Mouse (Mus musculus): ENCODE results near the gene Dlx3. TPM values are rescaled to one million over a fixed set of nuclear protein-coding genes. Genes with fewer than 3 reads are reported as not detected.

The Dlx3 gene
- polyA plus RNA-seq, 1 experiment from 2014 or later, result 0.45 TPM

DNA sequence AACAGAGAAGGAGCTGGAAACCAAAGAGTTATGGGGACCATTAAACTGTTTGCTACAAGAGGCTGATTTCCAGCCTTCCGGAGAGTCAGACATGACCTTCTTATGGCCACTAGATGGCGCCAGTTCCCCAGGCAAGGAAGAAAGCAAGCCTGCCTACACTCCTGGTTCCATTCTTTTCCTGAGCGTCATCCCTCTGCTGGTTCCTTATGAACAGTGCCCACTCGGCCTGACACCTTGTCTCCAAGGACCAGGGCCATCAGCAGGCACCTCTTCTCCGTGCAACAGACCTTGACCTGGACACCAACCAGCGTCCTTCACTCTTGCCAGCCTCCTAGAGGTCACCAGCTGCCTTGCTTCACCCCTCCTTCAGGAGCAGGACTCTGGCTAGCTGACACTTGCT, 2.9 kb upstream of the Dlx3 start:
- Histone ChIP-seq H3K9ac (ENCODE audit: low read depth, low read length) (no peak overlapping the region), H3K4me2 (ENCODE audit: low read length) (no peak overlapping the region), H3K9me3 (replicated peaks; ENCODE audit: low read length) (no peaks in the 10 kb centered on the region), H3K4me1 (replicated peaks; ENCODE audit: insufficient read depth, low read length) (peaks cover 12% of the 10 kb centered on the region; the same call in 1 of the 2 replicates), H3K27me3 (ENCODE audit: insufficient read depth, low read length) (peaks cover 26% of the 10 kb centered on the region), H3K4me3 (replicated peaks; ENCODE audit: low read depth, low read length) (no peak overlapping the region), H3K27ac (no peak overlapping the region), H3K36me3 (ENCODE audit: insufficient read depth, low read length) (no peaks in the 10 kb centered on the region)
- peak; percentile 100 for TF ChIP-seq CTCF (IDR thresholded peaks at IDR 0.05; ENCODE audit: low read depth)
- ATAC-seq (replicated peaks; ENCODE audit: low FRiP score, low read depth) (peak; percentile 77), DNase-seq (ENCODE audit: low spot score) (peak; percentile 96)
- 2% methylated on average over 6 of the region's 6 CpGs for WGBS

DNA sequence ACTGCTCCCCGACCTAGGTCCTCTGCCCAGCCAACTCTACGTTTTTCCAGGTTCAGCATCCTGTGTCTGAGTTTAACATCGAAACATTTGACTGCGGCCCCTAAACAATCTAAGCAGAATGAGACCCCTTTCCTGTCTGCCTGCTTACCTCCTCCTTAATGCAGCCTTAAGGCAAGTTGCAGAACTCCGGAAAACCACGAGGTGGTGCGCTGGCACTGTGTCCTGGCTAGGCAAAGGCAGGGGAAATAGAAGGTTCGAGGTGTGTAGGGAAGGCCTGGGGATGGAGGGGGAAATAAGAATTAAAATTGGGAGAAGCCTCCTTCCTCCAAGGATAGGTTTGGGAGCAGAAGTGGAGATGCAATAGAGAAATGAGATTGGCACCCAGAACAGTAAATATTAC, 1.4 kb upstream of the Dlx3 start:
- TF ChIP-seq CTCF (IDR thresholded peaks at IDR 0.05; ENCODE audit: low read depth), result peak; percentile 96
- WGBS, result 3% methylated on average over 8 of the region's 8 CpGs
- H3K36me3 ChIP-seq (ENCODE audit: insufficient read depth, low read length), result no peaks in the 10 kb centered on the region
- no peaks in the 10 kb centered on the region for H3K9me3 ChIP-seq (replicated peaks; ENCODE audit: low read length)
- H3K4me1 ChIP-seq (replicated peaks; ENCODE audit: insufficient read depth, low read length), result peaks cover 12% of the 10 kb centered on the region; the same call in 1 of the 2 replicates
- ATAC-seq (replicated peaks; ENCODE audit: low FRiP score, low read depth) (no peak), DNase-seq (ENCODE audit: low spot score) (peak; percentile 85)
- H3K27ac ChIP-seq, result no peak overlapping the region
- H3K4me3 ChIP-seq (replicated peaks; ENCODE audit: low read depth, low read length), result no peak overlapping the region
- H3K4me2 ChIP-seq (ENCODE audit: low read length), result no peak overlapping the region
- H3K9ac ChIP-seq (ENCODE audit: low read depth, low read length), result no peak overlapping the region
- H3K27me3 ChIP-seq (ENCODE audit: insufficient read depth, low read length), result peaks cover 41% of the 10 kb centered on the region

DNA sequence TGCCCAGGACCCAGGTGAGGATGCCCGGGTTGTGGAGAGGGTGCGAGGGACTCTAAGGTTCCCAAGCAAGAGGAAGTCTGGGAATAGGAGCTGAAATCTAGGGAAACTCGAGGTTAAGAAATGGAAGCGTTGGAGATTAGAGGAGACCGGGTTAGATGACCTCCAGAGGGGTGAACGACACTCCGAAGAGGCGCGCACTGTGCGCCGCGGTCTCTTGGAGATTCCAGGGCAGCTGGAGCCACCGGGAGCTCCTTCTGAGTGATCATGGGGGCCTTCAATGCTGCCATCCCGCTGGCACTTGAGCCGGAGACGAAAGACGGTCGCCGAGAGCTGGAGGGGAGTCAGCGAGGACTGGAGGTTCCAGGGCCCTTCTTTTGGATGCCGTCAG, 708 bp downstream of the Dlx3 start:
- H3K4me2 ChIP-seq (ENCODE audit: low read length), result peak overlapping the region; percentile 65
- peak overlapping the region; percentile 34 for H3K4me3 ChIP-seq (replicated peaks; ENCODE audit: low read depth, low read length)
- peaks cover 12% of the 10 kb centered on the region; the same call in 1 of the 2 replicates for H3K4me1 ChIP-seq (replicated peaks; ENCODE audit: insufficient read depth, low read length)
- DNase-seq (ENCODE audit: low spot score), result no peak
- peaks cover 49% of the 10 kb centered on the region for H3K27me3 ChIP-seq (ENCODE audit: insufficient read depth, low read length)
- no peaks in the 10 kb centered on the region for H3K36me3 ChIP-seq (ENCODE audit: insufficient read depth, low read length)
- no peak for TF ChIP-seq CTCF (IDR thresholded peaks at IDR 0.05; ENCODE audit: low read depth)
- 4% methylated on average over 21 of the region's 21 CpGs for WGBS
- no peaks in the 10 kb centered on the region for H3K9me3 ChIP-seq (replicated peaks; ENCODE audit: low read length)
- no peak for ATAC-seq (replicated peaks; ENCODE audit: low FRiP score, low read depth)
- no peak overlapping the region for H3K27ac ChIP-seq
- no peak overlapping the region for H3K9ac ChIP-seq (ENCODE audit: low read depth, low read length)

DNA sequence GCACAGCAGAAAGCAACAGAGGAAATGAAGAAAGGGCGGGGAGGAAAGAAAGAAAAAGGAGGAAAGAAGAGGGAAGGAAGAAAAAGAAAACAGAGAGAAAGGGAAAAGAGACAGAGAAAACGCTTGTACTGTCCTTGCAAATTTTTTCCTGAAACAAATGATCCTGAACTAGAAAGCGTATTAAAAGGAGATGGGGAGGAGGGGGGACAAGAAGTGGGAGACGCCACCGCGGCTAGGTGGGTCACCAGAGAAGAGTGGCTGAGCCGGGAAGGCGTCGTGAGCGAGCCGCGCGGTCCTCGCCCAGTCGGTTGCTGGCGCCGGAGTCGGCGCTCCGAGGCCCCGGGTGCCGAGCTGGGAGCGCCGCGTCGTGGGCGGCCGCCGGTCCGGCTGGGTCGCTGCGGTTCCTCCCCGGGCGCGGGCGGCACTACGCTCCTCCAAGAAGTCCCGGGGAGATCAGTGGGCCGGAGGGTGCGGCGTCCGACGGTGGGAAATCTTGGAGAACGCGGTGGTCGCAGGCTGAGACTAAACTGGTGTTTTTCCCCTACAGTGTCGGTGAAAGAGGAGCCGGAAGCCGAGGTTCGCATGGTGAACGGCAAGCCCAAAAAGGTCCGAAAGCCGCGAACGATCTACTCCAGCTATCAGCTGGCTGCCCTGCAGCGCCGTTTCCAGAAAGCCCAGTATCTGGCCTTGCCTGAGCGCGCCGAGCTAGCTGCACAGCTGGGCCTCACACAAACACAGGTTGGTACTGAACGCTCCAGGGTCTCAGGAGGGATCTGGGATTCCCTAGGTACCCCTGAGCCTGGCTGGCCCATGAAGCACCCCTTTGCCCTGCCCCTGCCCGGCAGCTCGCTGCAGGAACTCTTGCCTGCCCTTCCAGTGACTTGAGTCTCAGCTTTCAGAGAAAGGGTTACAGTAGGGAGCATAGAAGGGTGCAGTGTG, 1.5 kb downstream of the Dlx3 start:
- Histone ChIP-seq H3K27me3 (ENCODE audit: insufficient read depth, low read length) (peaks cover 49% of the 10 kb centered on the region), H3K4me3 (replicated peaks; ENCODE audit: low read depth, low read length) (peak overlapping the region; percentile 34), H3K27ac (no peak overlapping the region), H3K4me1 (replicated peaks; ENCODE audit: insufficient read depth, low read length) (peaks cover 12% of the 10 kb centered on the region; the same call in 1 of the 2 replicates), H3K36me3 (ENCODE audit: insufficient read depth, low read length) (no peaks in the 10 kb centered on the region), H3K4me2 (ENCODE audit: low read length) (peak overlapping the region; percentile 65), H3K9ac (ENCODE audit: low read depth, low read length) (0 out of 2 replicates have a peak overlapping the region, but pooled peaks have one; percentile 35), H3K9me3 (replicated peaks; ENCODE audit: low read length) (no peaks in the 10 kb centered on the region)
- TF ChIP-seq CTCF (IDR thresholded peaks at IDR 0.05; ENCODE audit: low read depth), result no peak
- ATAC-seq (replicated peaks; ENCODE audit: low FRiP score, low read depth) (no peak), DNase-seq (ENCODE audit: low spot score) (no peak)
- WGBS, result 3% methylated on average over 62 of the region's 63 CpGs

DNA sequence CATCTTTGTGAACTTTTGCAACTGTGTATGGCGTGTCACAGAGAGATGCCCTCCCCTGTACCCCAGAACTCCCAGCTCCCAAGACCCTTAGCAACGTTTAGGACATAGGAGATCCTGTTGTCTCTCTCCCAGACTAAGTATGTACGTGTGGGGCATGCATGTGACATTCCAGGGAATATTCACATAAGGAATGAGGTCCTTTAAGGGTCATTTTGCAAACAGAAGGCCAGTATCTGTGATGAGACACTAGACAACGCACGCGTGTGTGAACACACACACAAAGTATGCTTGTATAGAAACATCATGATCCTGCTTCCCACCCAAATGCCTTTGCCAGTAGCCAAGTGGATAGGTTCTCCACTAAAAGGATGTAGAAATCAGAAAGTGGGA, 2.2 kb downstream of the Dlx3 start:
- Histone ChIP-seq H3K27ac (no peak overlapping the region), H3K27me3 (ENCODE audit: insufficient read depth, low read length) (peaks cover 49% of the 10 kb centered on the region), H3K36me3 (ENCODE audit: insufficient read depth, low read length) (no peaks in the 10 kb centered on the region), H3K4me3 (replicated peaks; ENCODE audit: low read depth, low read length) (no peak overlapping the region), H3K9me3 (replicated peaks; ENCODE audit: low read length) (no peaks in the 10 kb centered on the region), H3K4me2 (ENCODE audit: low read length) (peak overlapping the region; percentile 65), H3K9ac (ENCODE audit: low read depth, low read length) (no peak overlapping the region), H3K4me1 (replicated peaks; ENCODE audit: insufficient read depth, low read length) (peaks cover 12% of the 10 kb centered on the region; the same call in 1 of the 2 replicates)
- no peak for DNase-seq (ENCODE audit: low spot score)
- 64% methylated on average over 6 of the region's 6 CpGs for WGBS
- ATAC-seq (replicated peaks; ENCODE audit: low FRiP score, low read depth), result no peak
- TF ChIP-seq CTCF (IDR thresholded peaks at IDR 0.05; ENCODE audit: low read depth), result no peak

DNA sequence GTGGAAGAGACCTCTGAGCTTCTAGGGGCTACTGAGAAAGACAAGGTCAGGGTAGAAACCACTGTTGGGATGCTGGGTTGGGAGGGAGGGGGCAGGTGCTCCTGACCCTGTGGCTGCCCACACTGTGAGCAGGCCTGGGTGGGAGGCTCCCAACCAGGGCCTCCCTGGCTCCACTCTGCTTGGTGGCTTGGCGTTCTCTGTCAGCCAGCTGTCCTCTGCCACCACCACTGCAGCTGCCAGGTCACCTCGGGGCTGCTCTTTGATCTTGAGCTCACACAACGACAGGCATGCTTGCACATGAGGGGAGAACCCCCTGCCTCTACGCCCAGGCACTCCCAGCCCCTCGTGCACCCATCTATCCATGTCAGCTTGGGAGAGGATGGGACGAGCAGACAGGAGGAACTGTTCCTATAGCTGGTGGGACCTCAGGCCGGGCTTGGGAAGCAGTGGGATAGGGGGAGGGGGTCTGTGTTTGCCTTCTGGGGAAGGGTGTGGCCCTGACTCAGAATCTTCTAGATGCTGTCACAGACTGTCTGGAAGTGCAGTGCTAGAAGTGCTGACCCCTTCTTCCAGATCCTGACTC, 5.5 kb downstream of the Dlx3 start:
- TF ChIP-seq CTCF (IDR thresholded peaks at IDR 0.05; ENCODE audit: low read depth), result no peak
- WGBS, result 31% methylated on average over 7 of the region's 7 CpGs
- H3K27ac ChIP-seq, result no peak overlapping the region
- H3K27me3 ChIP-seq (ENCODE audit: insufficient read depth, low read length), result peaks cover 35% of the 10 kb centered on the region
- ATAC-seq (replicated peaks; ENCODE audit: low FRiP score, low read depth) (no peak), DNase-seq (ENCODE audit: low spot score) (no peak)
- no peak overlapping the region for H3K4me3 ChIP-seq (replicated peaks; ENCODE audit: low read depth, low read length)
- peaks cover 12% of the 10 kb centered on the region; the same call in 1 of the 2 replicates for H3K4me1 ChIP-seq (replicated peaks; ENCODE audit: insufficient read depth, low read length)
- no peak overlapping the region for H3K4me2 ChIP-seq (ENCODE audit: low read length)
- no peak overlapping the region for H3K9ac ChIP-seq (ENCODE audit: low read depth, low read length)
- no peaks in the 10 kb centered on the region for H3K36me3 ChIP-seq (ENCODE audit: insufficient read depth, low read length)
- H3K9me3 ChIP-seq (replicated peaks; ENCODE audit: low read length), result no peaks in the 10 kb centered on the region
